Mouse (Mus musculus): ENCODE data around the gene Kcnmb1.

GRCm38 (mm10) chr11:34007616-34008015 is 44.8 kb downstream of the Kcnmb1 start:
- TF ChIP-seq CTCF (IDR thresholded peaks at IDR 0.05) = no peak
- no peak for TF ChIP-seq EP300 (IDR thresholded peaks at IDR 0.05)

Data from lung, postnatal 0 days (tissue).